In the genomic region with DNA sequence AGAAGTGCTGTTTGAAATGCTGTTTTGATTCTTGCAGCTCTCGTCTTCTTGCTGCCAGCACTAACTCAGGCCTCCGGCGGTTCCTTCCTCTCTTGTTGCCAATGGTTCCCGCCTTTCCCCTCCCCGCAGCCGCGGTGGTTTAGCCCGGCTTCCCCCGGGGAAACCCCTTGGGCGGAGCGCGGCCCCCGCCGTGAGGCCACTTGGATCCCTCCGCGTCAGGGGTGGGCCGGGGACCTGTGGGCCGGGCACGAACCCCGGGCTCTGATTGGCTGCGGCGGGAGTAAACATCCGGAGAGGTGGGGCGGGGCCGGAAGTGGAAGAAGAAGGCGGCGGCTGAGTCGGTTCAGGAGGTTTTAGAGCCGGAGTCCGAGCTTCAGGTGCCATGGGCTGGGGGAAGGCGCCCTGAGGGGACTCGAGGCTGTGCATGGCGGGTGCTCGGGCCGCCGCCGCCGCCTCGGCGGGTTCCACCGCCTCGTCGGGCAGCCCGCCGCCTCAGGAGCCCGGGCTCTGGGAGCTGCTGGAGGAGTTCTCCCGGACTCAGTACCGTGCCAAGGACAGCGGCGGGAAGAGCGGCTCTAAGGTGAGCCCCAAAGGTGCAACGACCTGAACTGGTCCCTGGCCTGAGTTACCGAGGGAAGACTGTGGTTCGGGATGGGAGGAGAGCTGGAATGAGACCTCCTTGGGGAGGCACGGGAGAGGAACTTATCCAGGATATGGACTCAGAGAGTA, we compare ENCODE assay signal across 8 mouse cellular contexts. TPM values are rescaled to one million over a fixed set of nuclear protein-coding genes. Genes with fewer than 3 reads are reported as not detected.
DNase-seq lines count a peak whose midpoint lies in the region; ATAC-seq and TF ChIP-seq lines count a peak whose summit lies in the region.

A gene (plus strand): TSS at position 302 of the 729 bp plus-strand sequence.

- H3K9me3 ChIP-seq in forebrain, embryonic 10.5 days = no peaks in the 10 kb centered on the region
- no peaks in the 10 kb centered on the region for H3K9me3 ChIP-seq in heart, embryonic 15.5 days (replicated peaks)
- H3K9me3 ChIP-seq in liver, embryonic 14.5 days (ENCODE audit: control insufficient read depth, low read length) = no peaks in the 10 kb centered on the region
- H3K9me3 ChIP-seq in neural tube, embryonic 11.5 days (ENCODE audit: control insufficient read depth, low read length) = no peaks in the 10 kb centered on the region
- no peaks in the 10 kb centered on the region for H3K9me3 ChIP-seq in stomach, postnatal 0 days (ENCODE audit: control insufficient read depth, low read length)

- H3K9ac ChIP-seq in heart, embryonic 15.5 days = peak within 1 kb of the TSS; percentile 85
- peak within 1 kb of the TSS; percentile 95 for H3K9ac ChIP-seq in liver, embryonic 14.5 days (replicated peaks)
- H3K9ac ChIP-seq in neural tube, embryonic 11.5 days (ENCODE audit: low read length) = peak within 1 kb of the TSS; percentile 77
- peak within 1 kb of the TSS; percentile 91 for H3K9ac ChIP-seq in stomach, postnatal 0 days (ENCODE audit: low read length)

- WGBS in forebrain, embryonic 10.5 days = under 1% methylated on average over 55 of the region's 55 CpGs
- under 1% methylated on average over 55 of the region's 55 CpGs for WGBS in heart, embryonic 15.5 days
- WGBS in liver, embryonic 14.5 days (ENCODE audit: insufficient replicate concordance) = under 1% methylated on average over 52 of the region's 55 CpGs
- WGBS in neural tube, embryonic 11.5 days = under 1% methylated on average over 55 of the region's 55 CpGs
- under 1% methylated on average over 55 of the region's 55 CpGs for WGBS in stomach, postnatal 0 days

- H3K4me3 ChIP-seq in forebrain, embryonic 10.5 days = peak within 1 kb of the TSS; percentile 87
- peak within 1 kb of the TSS; percentile 87 for H3K4me3 ChIP-seq in heart, embryonic 15.5 days
- H3K4me3 ChIP-seq in liver, embryonic 14.5 days (ENCODE audit: insufficient read depth in 1 of 2, low read depth in 2 of 2, low read length in 2 of 2) = peak within 1 kb of the TSS; percentile 87 to 100
- H3K4me3 ChIP-seq in neural tube, embryonic 11.5 days (ENCODE audit: low read depth, low read length) = peak within 1 kb of the TSS; percentile 99
- peak within 1 kb of the TSS; percentile 96 for H3K4me3 ChIP-seq in stomach, postnatal 0 days (ENCODE audit: low read depth, low read length)

- TF ChIP-seq EP300 in liver, embryonic 14.5 days (IDR thresholded peaks at IDR 0.05; ENCODE audit: low read depth) = peak; percentile 31; the same call in 1 of the 2 replicates
- TF ChIP-seq EP300 in stomach, postnatal 0 days (optimal IDR thresholded peaks at IDR 0.05) = peak; percentile 79

- H3K36me3 ChIP-seq in forebrain, embryonic 10.5 days (replicated peaks) = peaks cover 22% of the 10 kb centered on the region
- peaks cover 7% of the 10 kb centered on the region for H3K36me3 ChIP-seq in heart, embryonic 15.5 days
- H3K36me3 ChIP-seq in liver, embryonic 14.5 days (replicated peaks; ENCODE audit: control insufficient read depth, insufficient read depth, low read depth) = peaks cover under 1% of the 10 kb centered on the region; the same call in 1 of the 2 replicates
- H3K36me3 ChIP-seq in neural tube, embryonic 11.5 days (ENCODE audit: control insufficient read depth, insufficient read depth, low read length) = no peaks in the 10 kb centered on the region
- 0 out of 2 replicates have a peak, but pooled peaks cover 1% of the 10 kb centered on the region for H3K36me3 ChIP-seq in stomach, postnatal 0 days (ENCODE audit: control insufficient read depth, insufficient read depth, low read length)

- peak; percentile 99 for ATAC-seq in heart, embryonic 15.5 days (replicated peaks; ENCODE audit: insufficient number of reproducible peaks, insufficient read depth, low FRiP score, low read depth)
- peak; percentile 99 for ATAC-seq in liver, embryonic 14.5 days (ENCODE audit: insufficient read depth)
- ATAC-seq in neural tube, embryonic 11.5 days (ENCODE audit: insufficient read depth, low FRiP score, low TSS enrichment) = peak; percentile 99
- ATAC-seq in stomach, postnatal 0 days (ENCODE audit: low FRiP score, low TSS enrichment) = peak; percentile 99

- peaks cover 26% of the 10 kb centered on the region for H3K4me1 ChIP-seq in forebrain, embryonic 10.5 days
- H3K4me1 ChIP-seq in heart, embryonic 15.5 days (replicated peaks) = peaks cover 11% of the 10 kb centered on the region
- H3K4me1 ChIP-seq in liver, embryonic 14.5 days (replicated peaks; ENCODE audit: control insufficient read depth in 2 of 2, insufficient read depth in 2 of 2, low read length in 1 of 2) = peaks cover 8 to 10% of the 10 kb centered on the region in 2 experiments
- H3K4me1 ChIP-seq in neural tube, embryonic 11.5 days (ENCODE audit: control insufficient read depth, insufficient read depth, low read length) = peaks cover 6% of the 10 kb centered on the region; the same call in 1 of the 2 replicates
- H3K4me1 ChIP-seq in stomach, postnatal 0 days (replicated peaks; ENCODE audit: control insufficient read depth, insufficient read depth) = peaks cover 2% of the 10 kb centered on the region; the same call in 1 of the 2 replicates

- H3K27ac ChIP-seq in forebrain, embryonic 10.5 days = peak within 1 kb of the TSS; percentile 86
- peak within 1 kb of the TSS; percentile 41; the same call in 1 of the 2 replicates for H3K27ac ChIP-seq in heart, embryonic 15.5 days
- peak within 1 kb of the TSS; percentile 74 for H3K27ac ChIP-seq in liver, embryonic 14.5 days
- 0 out of 2 replicates have a peak within 1 kb of the TSS, but pooled peaks have one; percentile 8 for H3K27ac ChIP-seq in neural tube, embryonic 11.5 days (ENCODE audit: low read depth, low read length)
- peak within 1 kb of the TSS; percentile 85 for H3K27ac ChIP-seq in stomach, postnatal 0 days (replicated peaks)

- peak within 1 kb of the TSS; percentile 87 for H3K4me2 ChIP-seq in heart, embryonic 15.5 days
- H3K4me2 ChIP-seq in liver, embryonic 14.5 days (ENCODE audit: low read depth) = peak within 1 kb of the TSS; percentile 92
- peak within 1 kb of the TSS; percentile 90 for H3K4me2 ChIP-seq in neural tube, embryonic 11.5 days (ENCODE audit: low read depth)
- peak within 1 kb of the TSS; percentile 75 for H3K4me2 ChIP-seq in stomach, postnatal 0 days (replicated peaks; ENCODE audit: low read depth)

- DNase-seq in CD8-positive naive resting alpha-beta T cell, adult 2 months (ENCODE audit: low read depth in 2 of 2, low spot score in 2 of 2) = peak; percentile 99 to 100
- peak; percentile 97 for DNase-seq in c-Kit-positive CD71-negative TER-119-negative erythroid progenitor cells, embryonic 14.5 days (ENCODE audit: low read depth)
- peak; percentile 99 for DNase-seq in forebrain, embryonic 10.5 days (ENCODE audit: extremely low spot score, low spot score)
- DNase-seq in kidney, postnatal 25 days = peak; percentile 99 to 100
- peak; percentile 95 to 97 (median 96) for DNase-seq in liver, embryonic 14.5 days (ENCODE audit: low read depth in 3 of 3, low spot score in 3 of 3)
- DNase-seq in neural tube, embryonic 11.5 days (ENCODE audit: low spot score) = peak; percentile 99
- peak; percentile 100 for DNase-seq in stomach, postnatal 0 days (ENCODE audit: low spot score)

- no peaks in the 10 kb centered on the region for H3K27me3 ChIP-seq in forebrain, embryonic 10.5 days (ENCODE audit: poor library complexity, severe bottlenecking)
- H3K27me3 ChIP-seq in heart, embryonic 15.5 days = no peaks in the 10 kb centered on the region
- no peaks in the 10 kb centered on the region for H3K27me3 ChIP-seq in liver, embryonic 14.5 days (ENCODE audit: control insufficient read depth, insufficient read depth, low read length)
- no peaks in the 10 kb centered on the region for H3K27me3 ChIP-seq in neural tube, embryonic 11.5 days (ENCODE audit: control insufficient read depth, insufficient read depth, low read length)
- no peaks in the 10 kb centered on the region for H3K27me3 ChIP-seq in stomach, postnatal 0 days (ENCODE audit: control insufficient read depth, insufficient read depth, low read length)

- no peak for TF ChIP-seq CTCF in liver, embryonic 14.5 days (IDR thresholded peaks at IDR 0.05; ENCODE audit: low read depth)
- no peak for TF ChIP-seq CTCF in stomach, postnatal 0 days (IDR thresholded peaks at IDR 0.05; ENCODE audit: low read depth)

RNA-seq across cellular contexts. Expression of the gene that starts here (rescaled TPM):
- 42.0 and 45.1 TPM in 2 replicates for polyA plus RNA-seq in forebrain, embryonic 10.5 days (2016; fragmentation: Nextera tagmentation; extraction: Ambion mirVana)
- polyA plus RNA-seq in heart, embryonic 15.5 days (2015; fragmentation: Nextera tagmentation; extraction: Ambion mirVana) = 20.8 and 26.7 TPM in 2 replicates
- polyA plus RNA-seq in liver, embryonic 14.5 days (2012; rRNA removed) = 11.6 and 13.6 TPM in 2 replicates
- 16.0 and 17.0 TPM in 2 replicates for polyA plus RNA-seq in liver, embryonic 14.5 days (2014; fragmentation: Nextera tagmentation; extraction: Ambion mirVana)
- 47.4 and 53.5 TPM in 2 replicates for polyA plus RNA-seq in neural tube, embryonic 11.5 days (2014; fragmentation: Nextera tagmentation; extraction: Ambion mirVana)
- polyA plus RNA-seq in stomach, postnatal 0 days (2015; fragmentation: Nextera tagmentation; extraction: Ambion mirVana) = 20.3 and 20.6 TPM in 2 replicates

Comparison
In these comparisons a context has a peak if more than half of its experiments do, and no peak if none do; other contexts are left out.
1. Peak in every context shown above with its lines: DNase-seq, ATAC-seq, H3K4me3 ChIP-seq and H3K27ac ChIP-seq.
2. H3K27ac ChIP-seq: peak in every context shown above with its lines; median percentile 86 in forebrain, embryonic 10.5 days; 85 in stomach, postnatal 0 days; 74 in liver, embryonic 14.5 days; 41 in heart, embryonic 15.5 days; 8 in neural tube, embryonic 11.5 days.